Comparison of ENCODE assay signal across 8 mouse cellular contexts in genomic region chr12:95690819-95691218, GRCm38 (mm10). TPM values are rescaled to one million over a fixed set of nuclear protein-coding genes. Genes with fewer than 3 reads are reported as not detected.
A peak's percentile ranks its signal among the peaks of the same experiment; 100 is the strongest.
DNase-seq lines count a peak whose midpoint lies in the region; ATAC-seq and TF ChIP-seq lines count a peak whose summit lies in the region.

No protein-coding gene starts in this region.

- no peak overlapping the region for H3K4me3 ChIP-seq in intestine, embryonic 14.5 days (ENCODE audit: low read depth, low read length)
- H3K4me3 ChIP-seq in intestine, embryonic 15.5 days (replicated peaks) = no peak overlapping the region
- H3K4me3 ChIP-seq in left cerebral cortex, adult 2 months = peak overlapping the region; percentile 93; the same call in 1 of the 2 replicates

- no peaks in the 10 kb centered on the region for H3K36me3 ChIP-seq in intestine, embryonic 14.5 days (ENCODE audit: control insufficient read depth, insufficient read depth, low read length)
- H3K36me3 ChIP-seq in intestine, embryonic 15.5 days = no peaks in the 10 kb centered on the region

- H3K27me3 ChIP-seq in intestine, embryonic 14.5 days (replicated peaks; ENCODE audit: control insufficient read depth, insufficient read depth, low read length) = peaks cover 25% of the 10 kb centered on the region
- H3K27me3 ChIP-seq in intestine, embryonic 15.5 days (replicated peaks) = peaks cover 11% of the 10 kb centered on the region; the same call in 1 of the 2 replicates

- ATAC-seq in intestine, embryonic 14.5 days (replicated peaks; ENCODE audit: low FRiP score, low TSS enrichment, low read depth) = no peak
- ATAC-seq in intestine, embryonic 15.5 days = no peak

- TF ChIP-seq CTCF in brain, embryonic 14.5 days (IDR thresholded peaks at IDR 0.05; ENCODE audit: borderline replicate concordance, extremely low read depth, insufficient read depth, insufficient read length) = peak; percentile 63; the same call in 1 of the 2 replicates
- peak; percentile 77 for TF ChIP-seq CTCF in left cerebral cortex, adult 2 months (IDR thresholded peaks at IDR 0.05)

- peaks cover 11% of the 10 kb centered on the region; the same call in 1 of the 2 replicates for H3K4me1 ChIP-seq in intestine, embryonic 14.5 days (replicated peaks; ENCODE audit: control insufficient read depth, insufficient read depth, low read length)
- peaks cover 16% of the 10 kb centered on the region for H3K4me1 ChIP-seq in intestine, embryonic 15.5 days (replicated peaks)

- intact Hi-C loops in left cerebral cortex, adult 2 months (cut with DNase I) = loop anchor here (1.0 to 5.0 kb wide), 4 partner anchors 204 to 934 kb away; no protein-coding TSS in a partner anchor

- H3K4me2 ChIP-seq in intestine, embryonic 14.5 days (ENCODE audit: low read length) = no peak overlapping the region
- no peak overlapping the region for H3K4me2 ChIP-seq in intestine, embryonic 15.5 days (replicated peaks)

- H3K27ac ChIP-seq in intestine, embryonic 14.5 days (ENCODE audit: low read depth) = no peak overlapping the region
- H3K27ac ChIP-seq in intestine, embryonic 15.5 days = no peak overlapping the region
- H3K27ac ChIP-seq in left cerebral cortex, adult 2 months = peak overlapping the region; percentile 92

- 12% methylated on average over 9 of the region's 9 CpGs for WGBS in intestine, embryonic 14.5 days
- 15% methylated on average over 9 of the region's 9 CpGs for WGBS in intestine, embryonic 15.5 days

- no peaks in the 10 kb centered on the region for H3K9me3 ChIP-seq in intestine, embryonic 14.5 days (ENCODE audit: control insufficient read depth, low read length)
- no peaks in the 10 kb centered on the region for H3K9me3 ChIP-seq in intestine, embryonic 15.5 days

- peak; percentile 60 for DNase-seq in intestine, embryonic 14.5 days (ENCODE audit: low spot score)
- peak; percentile 93 for DNase-seq in brain, embryonic 14.5 days (ENCODE audit: low read depth)
- peak; percentile 14 to 19 for DNase-seq in frontal cortex, postnatal 14 days (ENCODE audit: low spot score in 2 of 2)
- DNase-seq in left cerebral cortex, adult 2 months (ENCODE audit: extremely low spot score in 1 of 2, low spot score in 2 of 2) = peak; percentile 35 to 38
- DNase-seq in neural tube, embryonic 10.5 days (ENCODE audit: extremely low spot score, low spot score) = peak; percentile 29
- no peak for DNase-seq in testis, postnatal 10 days (ENCODE audit: low spot score)
- no peak for DNase-seq in cerebellum, adult 11-12 months

- no peak overlapping the region for H3K9ac ChIP-seq in intestine, embryonic 14.5 days (ENCODE audit: low read length)
- H3K9ac ChIP-seq in intestine, embryonic 15.5 days = no peak overlapping the region

- no peak for TF ChIP-seq POLR2A in brain, embryonic 14.5 days (IDR thresholded peaks at IDR 0.05; ENCODE audit: borderline replicate concordance, extremely low read depth, insufficient read depth, insufficient read length, poor library complexity, severe bottlenecking)

RNA-seq across cellular contexts. Expression of gene Flrt2, which starts 1.2 kb away (rescaled TPM):
- polyA plus RNA-seq in intestine, embryonic 14.5 days (2014; fragmentation: Nextera tagmentation; extraction: Ambion mirVana) = 17.8 and 22.1 TPM in 2 replicates
- 17.5 and 19.5 TPM in 2 replicates for polyA plus RNA-seq in intestine, embryonic 15.5 days (2015; fragmentation: Nextera tagmentation; extraction: Ambion mirVana)
- polyA plus RNA-seq in brain, embryonic 14.5 days (2012; rRNA removed) = 16.7 and 27.0 TPM in 2 replicates
- 10 to 100 TPM; 59.6 to 78.3 TPM for total RNA-seq in left cerebral cortex, adult 2 months (2021)

Comparison
In these comparisons a context has a peak if more than half of its experiments do, and no peak if none do; other contexts are left out.
1. DNase-seq: peak in intestine, embryonic 14.5 days (single experiment), brain, embryonic 14.5 days (single experiment), frontal cortex, postnatal 14 days (2 of 2), left cerebral cortex, adult 2 months (2 of 2) and neural tube, embryonic 10.5 days (single experiment); none in testis, postnatal 10 days (single experiment) and cerebellum, adult 11-12 months (single experiment).